Mouse (Mus musculus) CH12.LX (cell line): ENCODE measurements around the gene Sgcb.

Experiments used
- BHLHE40 ChIP-seq: IDR thresholded peaks from 2 replicates; pipeline ENCODE4 v1.6.1; 2011; ENCODE audit warnings: mild to moderate bottlenecking, low read depth, low read length, improper control_type of control experiment
- CTCF ChIP-seq, 2 experiments: IDR thresholded peaks in 1 of 2; conservative IDR thresholded peaks in 1 of 2; 2 replicates each; pipeline ENCODE4 v1.5.1; 2011 to 2012; ENCODE audit warnings: low read depth in 2 of 2, low read length in 2 of 2, improper control_type of control experiment in 1 of 2, inconsistent platforms in 1 of 2, mild to moderate bottlenecking in 1 of 2, moderate library complexity in 1 of 2
- E2F4 ChIP-seq: IDR thresholded peaks from 2 replicates; pipeline ENCODE4 v1.6.1; 2011; ENCODE audit warnings: low read depth, low read length, improper control_type of control experiment; ENCODE audit not compliant: insufficient replicate concordance
- ETS1 ChIP-seq: conservative IDR thresholded peaks from 2 replicates; pipeline ENCODE4 v1.6.1; 2012; ENCODE audit warnings: low read depth, mild to moderate bottlenecking, inconsistent platforms, low read length, improper control_type of control experiment, moderate library complexity
- RAD21 ChIP-seq: IDR thresholded peaks from 2 replicates; pipeline ENCODE4 v1.6.1; 2011; ENCODE audit warnings: low read depth, mild to moderate bottlenecking, low read length, improper control_type of control experiment, moderate library complexity
- RCOR1 ChIP-seq: conservative IDR thresholded peaks from 2 replicates; pipeline ENCODE4 v1.6.1; 2012; ENCODE audit warnings: low read depth, mild to moderate bottlenecking, inconsistent platforms, low read length, improper control_type of control experiment
- USF1 ChIP-seq: IDR thresholded peaks from 2 replicates; pipeline ENCODE4 v1.6.1; 2014; ENCODE audit warnings: low read depth, mild to moderate bottlenecking, inconsistent platforms, low read length, improper control_type of control experiment
- ZC3H11A ChIP-seq: IDR thresholded peaks from 2 replicates; pipeline ENCODE4 v1.6.1; 2012; ENCODE audit warnings: low read depth, mild to moderate bottlenecking, inconsistent platforms, low read length, improper control_type of control experiment

- TF ChIP-seq ETS1 (no peak), E2F4 (no peak), CTCF (conservative IDR thresholded peaks at IDR 0.05 in 1 of 2, IDR thresholded peaks at IDR 0.05 in 1 of 2; ENCODE audit: low read depth in 2 of 2, low read length in 2 of 2) (no peak), BHLHE40 (no peak), RCOR1 (no peak), USF1 (no peak), RAD21 (no peak), ZC3H11A (no peak)
Observed at GRCm38 (mm10) chr5:73631001-73631558, 16.5 kb downstream of the Sgcb start.
